Mouse (Mus musculus): ENCODE data around the gene Iqsec3. TPM values are rescaled to one million over a fixed set of nuclear protein-coding genes. Genes with fewer than 3 reads are reported as not detected.

Iqsec3 gene
- total RNA-seq, 1 experiment = 0.18 TPM

GRCm38 (mm10) chr6:121495026-121495425 is 21.5 kb upstream of the Iqsec3 start:
- no peaks in the 10 kb centered on the region for H3K4me1 ChIP-seq (ENCODE audit: control insufficient read depth in 2 of 2, insufficient read depth in 2 of 2, low read length in 2 of 2, poor library complexity in 1 of 2)
- TF ChIP-seq ZC3H11A (IDR thresholded peaks at IDR 0.05; ENCODE audit: borderline replicate concordance, low read depth, low read length) (no peak), MAFK (IDR thresholded peaks at IDR 0.05; ENCODE audit: insufficient read depth, low read depth, low read length) (no peak), HCFC1 (IDR thresholded peaks at IDR 0.05; ENCODE audit: borderline replicate concordance, insufficient read depth, low read length) (no peak), CHD2 (IDR thresholded peaks at IDR 0.05; ENCODE audit: low read depth, low read length) (no peak), ZNF384 (IDR thresholded peaks at IDR 0.05; ENCODE audit: low read depth, low read length) (no peak)
- no peak overlapping the region for H3K4me3 ChIP-seq (ENCODE audit: insufficient read depth in 1 of 2, low read depth in 1 of 2, low read length in 2 of 2, poor library complexity in 1 of 2, severe bottlenecking in 1 of 2)
- in situ Hi-C loops (cut with MboI; ENCODE audit: low sequenced_read_pairs in 2 of 2, unreplicated experiment in 2 of 2) = no loop called here
- H3K36me3 ChIP-seq (ENCODE audit: control insufficient read depth, insufficient read depth, low read length, poor library complexity, severe bottlenecking) = no peaks in the 10 kb centered on the region
- no peak overlapping the region for H3K27ac ChIP-seq (ENCODE audit: insufficient read depth, low read depth, low read length, poor library complexity, severe bottlenecking)
- no peaks in the 10 kb centered on the region for H3K9me3 ChIP-seq (ENCODE audit: control insufficient read depth, insufficient read depth, low read depth, low read length)
- DNase-seq (ENCODE audit: low read depth, low spot score) = no peak
- H3K9ac ChIP-seq (ENCODE audit: insufficient read depth, low read depth, low read length, poor library complexity, severe bottlenecking) = no peak overlapping the region

GRCm38 (mm10) chr6:121494319-121494718 is 20.8 kb upstream of the Iqsec3 start:
- DNase-seq (ENCODE audit: low read depth, low spot score) = no peak
- no peak overlapping the region for H3K4me3 ChIP-seq (ENCODE audit: insufficient read depth in 1 of 2, low read depth in 1 of 2, low read length in 2 of 2, poor library complexity in 1 of 2, severe bottlenecking in 1 of 2)
- H3K4me1 ChIP-seq (ENCODE audit: control insufficient read depth in 2 of 2, insufficient read depth in 2 of 2, low read length in 2 of 2, poor library complexity in 1 of 2) = no peaks in the 10 kb centered on the region
- no peak for TF ChIP-seq ZC3H11A (IDR thresholded peaks at IDR 0.05; ENCODE audit: borderline replicate concordance, low read depth, low read length)
- H3K27ac ChIP-seq (ENCODE audit: insufficient read depth, low read depth, low read length, poor library complexity, severe bottlenecking) = no peak overlapping the region
- no peak overlapping the region for H3K9ac ChIP-seq (ENCODE audit: insufficient read depth, low read depth, low read length, poor library complexity, severe bottlenecking)
- H3K9me3 ChIP-seq (ENCODE audit: control insufficient read depth, insufficient read depth, low read depth, low read length) = no peaks in the 10 kb centered on the region
- H3K36me3 ChIP-seq (ENCODE audit: control insufficient read depth, insufficient read depth, low read length, poor library complexity, severe bottlenecking) = no peaks in the 10 kb centered on the region
- in situ Hi-C loops (cut with MboI; ENCODE audit: low sequenced_read_pairs in 2 of 2, unreplicated experiment in 2 of 2) = no loop called here

DNA sequence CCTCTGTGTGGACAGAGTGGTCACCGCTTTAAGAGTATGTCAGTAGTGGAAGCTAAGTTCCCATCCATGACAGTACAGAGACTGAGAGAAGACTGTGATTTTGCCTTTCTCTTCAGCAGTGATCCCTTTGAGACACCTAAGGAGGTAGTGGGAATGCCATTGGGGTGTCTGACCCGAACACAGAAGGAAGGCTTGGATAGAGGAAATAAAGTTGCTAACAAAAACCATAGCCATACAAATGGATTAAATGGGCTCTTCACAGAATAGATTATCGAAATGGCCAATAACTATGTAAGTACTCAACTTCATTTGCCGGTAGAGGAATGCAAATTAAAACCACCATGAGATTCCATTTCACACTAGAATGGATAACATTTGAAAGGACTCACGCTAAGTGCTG is 17.9 kb upstream of the Iqsec3 start:
- no peak for DNase-seq (ENCODE audit: low read depth, low spot score)
- in situ Hi-C loops (cut with MboI; ENCODE audit: low sequenced_read_pairs in 2 of 2, unreplicated experiment in 2 of 2) = no loop called here

DNA sequence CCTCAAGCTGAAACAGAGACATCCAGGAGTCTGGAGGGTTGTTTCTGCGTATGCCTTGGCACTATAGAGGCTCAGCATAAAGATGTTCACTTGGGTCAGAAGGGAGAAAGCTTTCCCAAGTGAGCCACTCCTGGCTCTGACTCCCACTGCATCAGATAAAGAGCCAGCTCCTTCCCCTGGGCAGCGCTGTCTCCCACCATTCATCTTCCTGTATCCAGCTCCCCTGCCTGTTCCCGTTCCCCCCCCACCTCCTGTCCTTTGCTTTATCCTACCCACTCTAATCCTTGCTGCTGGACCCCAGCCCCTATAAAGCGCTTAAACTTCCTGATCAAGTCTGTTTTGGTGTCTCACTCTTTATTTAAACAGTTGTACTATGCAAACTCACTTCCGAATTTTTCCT is 1.2 kb downstream of the Iqsec3 start:
- Histone ChIP-seq H3K9ac (ENCODE audit: insufficient read depth, low read depth, low read length, poor library complexity, severe bottlenecking) (no peak overlapping the region), H3K36me3 (ENCODE audit: control insufficient read depth, insufficient read depth, low read length, poor library complexity, severe bottlenecking) (no peaks in the 10 kb centered on the region), H3K4me1 (ENCODE audit: control insufficient read depth in 2 of 2, insufficient read depth in 2 of 2, low read length in 2 of 2, poor library complexity in 1 of 2) (no peaks in the 10 kb centered on the region; a peak in 1 of 4 replicates), H3K27ac (ENCODE audit: insufficient read depth, low read depth, low read length, poor library complexity, severe bottlenecking) (no peak overlapping the region), H3K9me3 (ENCODE audit: control insufficient read depth, insufficient read depth, low read depth, low read length) (no peaks in the 10 kb centered on the region), H3K4me3 (ENCODE audit: insufficient read depth in 1 of 2, low read depth in 1 of 2, low read length in 2 of 2, poor library complexity in 1 of 2, severe bottlenecking in 1 of 2) (no peak overlapping the region)
- DNase-seq (ENCODE audit: low read depth, low spot score) = no peak
- in situ Hi-C loops (cut with MboI; ENCODE audit: low sequenced_read_pairs in 2 of 2, unreplicated experiment in 2 of 2) = no loop called here
- TF ChIP-seq HCFC1 (IDR thresholded peaks at IDR 0.05; ENCODE audit: borderline replicate concordance, insufficient read depth, low read length) (no peak), MAFK (IDR thresholded peaks at IDR 0.05; ENCODE audit: insufficient read depth, low read depth, low read length) (no peak), ZNF384 (IDR thresholded peaks at IDR 0.05; ENCODE audit: low read depth, low read length) (no peak), ZC3H11A (IDR thresholded peaks at IDR 0.05; ENCODE audit: borderline replicate concordance, low read depth, low read length) (no peak), CHD2 (IDR thresholded peaks at IDR 0.05; ENCODE audit: low read depth, low read length) (no peak)

More for the DNA sequence above, 17.9 kb upstream of the Iqsec3 start:
- H3K9ac ChIP-seq (ENCODE audit: insufficient read depth, low read depth, low read length, poor library complexity, severe bottlenecking) = no peak overlapping the region
- H3K9me3 ChIP-seq (ENCODE audit: control insufficient read depth, insufficient read depth, low read depth, low read length) = no peaks in the 10 kb centered on the region
- no peaks in the 10 kb centered on the region for H3K36me3 ChIP-seq (ENCODE audit: control insufficient read depth, insufficient read depth, low read length, poor library complexity, severe bottlenecking)
- H3K27ac ChIP-seq (ENCODE audit: insufficient read depth, low read depth, low read length, poor library complexity, severe bottlenecking) = no peak overlapping the region
- H3K4me1 ChIP-seq (ENCODE audit: control insufficient read depth in 2 of 2, insufficient read depth in 2 of 2, low read length in 2 of 2, poor library complexity in 1 of 2) = no peaks in the 10 kb centered on the region
- TF ChIP-seq CHD2 (IDR thresholded peaks at IDR 0.05; ENCODE audit: low read depth, low read length) = no peak
- H3K4me3 ChIP-seq (ENCODE audit: insufficient read depth in 1 of 2, low read depth in 1 of 2, low read length in 2 of 2, poor library complexity in 1 of 2, severe bottlenecking in 1 of 2) = no peak overlapping the region

DNA sequence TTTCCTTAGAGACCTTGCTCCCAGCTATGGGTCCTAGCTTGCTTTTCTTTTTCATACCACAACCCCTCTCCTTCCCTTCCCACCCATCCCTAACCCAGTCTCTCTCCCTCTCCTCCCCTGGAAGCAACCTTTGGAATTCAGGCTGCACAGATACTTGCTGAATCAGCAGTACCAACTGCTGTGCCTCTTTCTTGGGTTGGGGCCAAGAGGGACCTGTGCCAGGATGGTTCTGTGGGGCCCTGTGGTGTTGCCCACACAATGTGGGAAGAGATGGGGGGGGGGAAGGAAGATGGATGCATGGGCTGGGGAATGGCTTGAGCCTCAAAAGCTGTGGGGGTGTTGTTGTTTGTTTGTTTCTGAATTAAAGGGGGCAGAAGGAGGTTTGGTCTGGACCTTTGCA is 5.2 kb downstream of the Iqsec3 start:
- no peak overlapping the region for H3K9ac ChIP-seq (ENCODE audit: insufficient read depth, low read depth, low read length, poor library complexity, severe bottlenecking)
- no peaks in the 10 kb centered on the region for H3K4me1 ChIP-seq (ENCODE audit: control insufficient read depth in 2 of 2, insufficient read depth in 2 of 2, low read length in 2 of 2, poor library complexity in 1 of 2)
- H3K4me3 ChIP-seq (ENCODE audit: insufficient read depth in 1 of 2, low read depth in 1 of 2, low read length in 2 of 2, poor library complexity in 1 of 2, severe bottlenecking in 1 of 2) = no peak overlapping the region
- TF ChIP-seq HCFC1 (IDR thresholded peaks at IDR 0.05; ENCODE audit: borderline replicate concordance, insufficient read depth, low read length) (no peak), ZC3H11A (IDR thresholded peaks at IDR 0.05; ENCODE audit: borderline replicate concordance, low read depth, low read length) (no peak), MAFK (IDR thresholded peaks at IDR 0.05; ENCODE audit: insufficient read depth, low read depth, low read length) (no peak), ZNF384 (IDR thresholded peaks at IDR 0.05; ENCODE audit: low read depth, low read length) (no peak), CHD2 (IDR thresholded peaks at IDR 0.05; ENCODE audit: low read depth, low read length) (no peak)
- no peak overlapping the region for H3K27ac ChIP-seq (ENCODE audit: insufficient read depth, low read depth, low read length, poor library complexity, severe bottlenecking)
- H3K9me3 ChIP-seq (ENCODE audit: control insufficient read depth, insufficient read depth, low read depth, low read length) = no peaks in the 10 kb centered on the region
- no peak for DNase-seq (ENCODE audit: low read depth, low spot score)
- in situ Hi-C loops (cut with MboI; ENCODE audit: low sequenced_read_pairs in 2 of 2, unreplicated experiment in 2 of 2) = no loop called here
- no peaks in the 10 kb centered on the region for H3K36me3 ChIP-seq (ENCODE audit: control insufficient read depth, insufficient read depth, low read length, poor library complexity, severe bottlenecking)
